Mouse (Mus musculus) adrenal gland, postnatal 10 days (tissue): ENCODE results near the gene Psg28. TPM values are rescaled to one million over a fixed set of nuclear protein-coding genes. Genes with fewer than 3 reads are reported as not detected.
"Not testable (repeated sequence)": the region's sequence is repeated elsewhere in the genome, so short reads cannot be mapped to it uniquely, and the experiment has no call there.

ENCODE experiments used
- DNase-seq: peaks from one replicate; pipeline ENCODE4 v3.0.0; 2021; ENCODE audit warnings: mixed read lengths
- long read RNA-seq, 2 experiments: library from polyadenylated mRNA; stranded (forward); transcript quantifications; one replicate each; pipeline ENCODE4 v2.0.0; 2021
- microRNA-seq: library from miRNA; unstranded; fragments of <30 nt; microRNA quantifications from one replicate; pipeline ENCODE4 v1.2.0, GENCODE M21; 2021
- total RNA-seq, 2 experiments: library from RNA; stranded (reverse); gene quantifications; 2 replicates each; pipeline ENCODE4 v1.2.3; 2021

Psg28 gene
- not detected for total RNA-seq
- long read RNA-seq, experiment 1, result 0 reads
- long read RNA-seq, experiment 2, result 0 reads

GRCm38 (mm10) chr7:18431941-18432340 lies at the start of gene Psg28:
Psg28 (minus strand) TSS chr7:18432041.
- not testable (repeated sequence) for DNase-seq

- no peak for DNase-seq
Measured at GRCm38 (mm10) chr7:18403407-18403806, 28.4 kb downstream of the Psg28 start.

GRCm38 (mm10) chr7:18402527-18403237 lies 29.2 kb downstream of the Psg28 start:
- no peak for DNase-seq

- DNase-seq, result not testable (repeated sequence)
Measured at GRCm38 (mm10) chr7:18391483-18391882, 40.4 kb downstream of the Psg28 start.

GRCm38 (mm10) chr7:18378295-18378694 lies 53.5 kb downstream of the Psg28 start:
- no peak for DNase-seq

Small RNAs within 50 kb of the gene (microRNA-seq; reads per million reads assigned to microRNA genes)
- gene Gm24715, result not detected

Other genes starting within 250 kb of the Psg28 start
- not detected for gene Mill1, start 186.7 kb downstream of the Psg28 start, total RNA-seq
- not detected for gene Psg18, start 77.0 kb downstream of the Psg28 start, total RNA-seq
- not detected for gene Psg26, start 52.1 kb upstream of the Psg28 start, total RNA-seq
- not detected for gene Psg25, start 100.2 kb upstream of the Psg28 start, total RNA-seq
- gene Psg27, start 135.3 kb upstream of the Psg28 start, total RNA-seq, result not detected
- gene Psg23, start 184.5 kb upstream of the Psg28 start, total RNA-seq, result not detected
- gene Psg21, start 224.7 kb upstream of the Psg28 start, total RNA-seq, result not detected